Mouse (Mus musculus) kidney, adult 2 months (tissue): Measurements from ENCODE around the gene Olfr533. TPM values are rescaled to one million over a fixed set of nuclear protein-coding genes. Genes with fewer than 3 reads are reported as not detected.
"Not testable (repeated sequence)": the region's sequence is repeated elsewhere in the genome, so short reads cannot be mapped to it uniquely, and the experiment has no call there.

Source experiments
- DNase-seq: peaks from one replicate; pipeline ENCODE4 v3.0.0; 2021
- H3K27ac ChIP-seq: fragments of 200-500 bp; 2 replicates; pipeline ENCODE4 v1.5.1; 2012; ENCODE audit warnings: low read depth, low read length, control low read depth, inconsistent platforms; ENCODE audit not compliant: insufficient read depth
- H3K27me3 ChIP-seq: fragments of 200-500 bp; replicated peaks from 2 replicates; pipeline ENCODE4 v1.6.1; 2012; ENCODE audit warnings: mild to moderate bottlenecking, moderate library complexity, low read length, inconsistent platforms; ENCODE audit not compliant: control insufficient read depth, insufficient read depth
- H3K36me3 ChIP-seq: fragments of 200-500 bp; 2 replicates; pipeline ENCODE4 v1.6.1; 2012; ENCODE audit warnings: mild to moderate bottlenecking, moderate library complexity, low read length, inconsistent platforms; ENCODE audit not compliant: control insufficient read depth, insufficient read depth
- H3K4me1 ChIP-seq: fragments of 200-500 bp; 2 replicates; pipeline ENCODE4 v1.6.1; 2011; ENCODE audit warnings: low read length; ENCODE audit not compliant: control insufficient read depth, insufficient read depth
- H3K4me3 ChIP-seq: fragments of 200-500 bp; 2 replicates; pipeline ENCODE4 v1.5.1; 2011; ENCODE audit warnings: mild to moderate bottlenecking, low read depth, low read length, control low read depth; ENCODE audit not compliant: insufficient read depth
- CTCF ChIP-seq: fragments of 200-500 bp; conservative IDR thresholded peaks from 2 replicates; pipeline ENCODE4 v1.5.1; 2011; ENCODE audit warnings: low read depth, mild to moderate bottlenecking, control low read depth, low read length, moderate library complexity, mixed read lengths; ENCODE audit not compliant: insufficient read depth, insufficient read length
- POLR2A ChIP-seq: fragments of 200-500 bp; IDR thresholded peaks from one replicate; pipeline ENCODE4 v1.6.1; 2011; ENCODE audit warnings: low read depth, low read length, control low read depth
- WGBS: fragments of 180-500 bp; shearing (Covaris S2); methylation state at CpG from one replicate; pipeline ENCODE4 v1.1.7; 2018; 5-methylcytosine and 5-hydroxymethylcytosine counted together
- polyA plus RNA-seq: library from polyadenylated mRNA; depleted of rRNA; stranded (reverse); fragments of >200 nt; gene quantifications from 2 replicates; pipeline ENCODE4 v1.2.3, GENCODE M21; 2012; rRNA removed

The Olfr533 gene
- not detected in 2 replicates for polyA plus RNA-seq

- H3K27ac ChIP-seq, DNase-seq, H3K4me3 ChIP-seq, H3K36me3 ChIP-seq, H3K4me1 ChIP-seq, H3K27me3 ChIP-seq: not testable (repeated sequence)
- WGBS, result 67% methylated on average over 1 of the region's 1 CpGs
Measured at GRCm38 (mm10) chr7:140463070-140463469, at the start of gene Olfr533. Gene Olfr533, plus strand, starts transcription at chr7:140463370.

GRCm38 (mm10) chr7:140421539-140421938, 41.6 kb upstream of the Olfr533 start, which contains the start of gene Olfr532:
Gene Olfr532, minus strand, starts transcription at chr7:140421639.
- DNase-seq, result no peak
- TF ChIP-seq CTCF (no peak), POLR2A (no peak)
- no peak within 1 kb of the TSS for H3K4me3 ChIP-seq
- WGBS, result 83% methylated on average over 1 of the region's 1 CpGs
- no peak within 1 kb of the TSS for H3K27ac ChIP-seq
- no peaks in the 10 kb centered on the region for H3K36me3 ChIP-seq
- no peaks in the 10 kb centered on the region for H3K4me1 ChIP-seq
- H3K27me3 ChIP-seq, result no peaks in the 10 kb centered on the region

GRCm38 (mm10) chr7:140443141-140443540, 20.0 kb upstream of the Olfr533 start:
- 81% methylated on average over 1 of the region's 1 CpGs for WGBS
- TF ChIP-seq POLR2A (no peak), CTCF (no peak)
- Histone ChIP-seq H3K4me3 (no peak overlapping the region), H3K4me1 (no peaks in the 10 kb centered on the region), H3K36me3 (no peaks in the 10 kb centered on the region), H3K27me3 (no peaks in the 10 kb centered on the region), H3K27ac (no peak overlapping the region)
- no peak for DNase-seq

- Histone ChIP-seq H3K36me3 (no peaks in the 10 kb centered on the region), H3K27me3 (no peaks in the 10 kb centered on the region), H3K4me1 (no peaks in the 10 kb centered on the region), H3K27ac (no peak overlapping the region), H3K4me3 (no peak overlapping the region)
- TF ChIP-seq CTCF (no peak), POLR2A (no peak)
- 58% methylated on average over 1 of the region's 1 CpGs for WGBS
- DNase-seq, result no peak
Measured at GRCm38 (mm10) chr7:140477886-140478285, 14.7 kb downstream of the Olfr533 start.

GRCm38 (mm10) chr7:140478733-140479132, 15.6 kb downstream of the Olfr533 start:
- TF ChIP-seq POLR2A, result no peak
- Histone ChIP-seq H3K27me3 (no peaks in the 10 kb centered on the region), H3K4me1 (no peaks in the 10 kb centered on the region), H3K4me3 (no peak overlapping the region), H3K27ac (no peak overlapping the region), H3K36me3 (no peaks in the 10 kb centered on the region)
- no peak for DNase-seq
- 89% methylated on average over 1 of the region's 1 CpGs for WGBS

GRCm38 (mm10) chr7:140483916-140484315, 20.7 kb downstream of the Olfr533 start, which contains the start of gene Olfr535:
Gene Olfr535, plus strand, starts transcription at chr7:140484216.
- Histone ChIP-seq H3K27ac (no peak within 1 kb of the TSS), H3K4me3 (no peak within 1 kb of the TSS), H3K4me1 (no peaks in the 10 kb centered on the region), H3K27me3 (no peaks in the 10 kb centered on the region), H3K36me3 (no peaks in the 10 kb centered on the region)
- no peak for TF ChIP-seq POLR2A
- no peak for TF ChIP-seq CTCF
- no peak for DNase-seq
- WGBS, result 92% methylated on average over 1 of the region's 1 CpGs

- Histone ChIP-seq H3K27me3 (no peaks in the 10 kb centered on the region), H3K36me3 (no peaks in the 10 kb centered on the region), H3K4me1 (no peaks in the 10 kb centered on the region), H3K4me3 (no peak overlapping the region), H3K27ac (no peak overlapping the region)
- TF ChIP-seq POLR2A, result no peak
- no peak for TF ChIP-seq CTCF
- no peak for DNase-seq
- 86% methylated on average over 1 of the region's 1 CpGs for WGBS
Measured at GRCm38 (mm10) chr7:140488981-140489380, 25.8 kb downstream of the Olfr533 start.

GRCm38 (mm10) chr7:140494231-140494630, 31.1 kb downstream of the Olfr533 start:
- no peak for TF ChIP-seq POLR2A
- no peak for TF ChIP-seq CTCF
- no peak for DNase-seq
- no peaks in the 10 kb centered on the region for H3K36me3 ChIP-seq
- no peaks in the 10 kb centered on the region; the same call in 1 of the 2 replicates for H3K27me3 ChIP-seq
- WGBS, result 14% methylated on average over 2 of the region's 2 CpGs
- no peak overlapping the region for H3K27ac ChIP-seq
- no peak overlapping the region for H3K4me3 ChIP-seq
- no peaks in the 10 kb centered on the region for H3K4me1 ChIP-seq
